Mouse (Mus musculus) intestine, postnatal 0 days (tissue): ENCODE measurements around the gene Nxph4. TPM values are rescaled to one million over a fixed set of nuclear protein-coding genes. Genes with fewer than 3 reads are reported as not detected.

Experiments used
- ATAC-seq: fragments of 200-750 bp; cut with Nextera tagmentation; 2 replicates; pipeline ENCODE4 v1.8.0; 2017; ENCODE audit warnings: mild to moderate bottlenecking, moderate TSS enrichment, moderate library complexity
- H3K27ac ChIP-seq: fragments of 300-500 bp; sonication (generic); 2 replicates; pipeline ENCODE4 v1.5.1; 2014; ENCODE audit warnings: mild to moderate bottlenecking, low read depth, low read length, moderate library complexity
- H3K27me3 ChIP-seq: fragments of 300-500 bp; sonication (generic); replicated peaks from 2 replicates; pipeline ENCODE4 v1.6.1; 2014; ENCODE audit warnings: low read length, mixed read lengths; ENCODE audit not compliant: control insufficient read depth, insufficient read depth
- H3K36me3 ChIP-seq: fragments of 300-500 bp; sonication (generic); 2 replicates; pipeline ENCODE4 v1.6.1; 2014; ENCODE audit warnings: mild to moderate bottlenecking, moderate library complexity; ENCODE audit not compliant: control insufficient read depth, insufficient read depth
- H3K4me1 ChIP-seq: fragments of 300-500 bp; sonication (generic); replicated peaks from 2 replicates; pipeline ENCODE4 v1.6.1; 2014; ENCODE audit warnings: antibody characterized with exemption, low read length, mixed read lengths; ENCODE audit not compliant: control insufficient read depth, insufficient read depth
- H3K4me2 ChIP-seq: fragments of 300-500 bp; sonication (generic); replicated peaks from 2 replicates; pipeline ENCODE4 v1.6.1; 2014; ENCODE audit warnings: low read depth, mild to moderate bottlenecking, moderate library complexity
- H3K4me3 ChIP-seq: fragments of 300-500 bp; sonication (generic); 2 replicates; pipeline ENCODE4 v1.5.1; 2014; ENCODE audit warnings: low read depth, low read length
- H3K9ac ChIP-seq: fragments of 300-500 bp; sonication (generic); 2 replicates; pipeline ENCODE4 v1.6.1; 2014; ENCODE audit warnings: mild to moderate bottlenecking, low read depth, low read length
- H3K9me3 ChIP-seq: fragments of 300-500 bp; sonication (generic); 2 replicates; pipeline ENCODE4 v1.6.1; 2016; ENCODE audit warnings: mixed run types; ENCODE audit not compliant: control insufficient read depth
- CTCF ChIP-seq: sonication (generic); IDR thresholded peaks from 2 replicates; pipeline ENCODE4 v1.5.1; 2016; ENCODE audit warnings: low read depth, mild to moderate bottlenecking, control low read depth, antibody characterized with exemption, moderate library complexity
- WGBS: fragments of 180-500 bp; shearing (Covaris S2); extraction: QIAGEN DNeasy Blood & Tissue Kit; methylation state at CpG from one replicate; pipeline ENCODE4 v1.1.7; 2014; 5-methylcytosine and 5-hydroxymethylcytosine counted together
- polyA plus RNA-seq: library from polyadenylated mRNA; unstranded; fragments of >200 nt; fragmentation: Nextera tagmentation; extraction: Ambion mirVana; gene quantifications from 2 replicates; pipeline ENCODE4 v1.2.1, GENCODE M21; 2015

Gene Nxph4
- polyA plus RNA-seq, 1 experiment from 2014 or later, result 2.9 TPM

DNA sequence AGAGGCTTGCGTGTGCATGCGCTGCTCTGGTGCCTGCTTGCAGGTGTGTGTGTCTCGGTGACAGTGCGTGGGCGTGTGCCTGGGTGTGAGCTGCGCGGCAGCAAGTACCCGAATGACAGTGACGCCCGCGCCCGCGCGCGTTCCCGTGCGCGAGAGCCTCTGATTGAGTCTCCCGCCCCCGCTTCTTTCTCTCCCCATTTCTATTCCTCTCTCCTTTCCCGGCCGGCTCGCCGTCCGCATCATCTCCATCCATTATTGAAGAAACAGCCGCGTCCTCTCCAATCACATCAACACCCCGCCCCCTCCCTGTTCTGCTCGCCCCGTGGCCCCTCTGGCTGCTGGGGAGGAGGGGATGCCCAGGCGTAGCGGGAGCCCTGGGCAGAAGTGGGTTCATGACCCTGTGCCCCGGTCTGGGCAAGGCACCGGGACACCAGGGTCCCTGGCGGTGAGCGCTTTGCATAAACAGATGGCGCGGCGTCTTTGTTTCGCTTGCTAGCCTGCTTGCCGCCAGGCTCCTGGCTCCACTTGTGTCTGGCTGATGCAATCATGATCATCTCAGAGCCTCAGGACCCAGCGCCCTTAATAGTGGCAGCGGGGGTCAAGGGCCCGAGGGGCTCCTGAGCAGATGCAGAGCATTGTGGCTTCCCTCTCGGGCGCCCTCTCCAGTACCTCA is 22.6 kb downstream of the Nxph4 start:
- under 1% methylated on average over 43 of the region's 46 CpGs for WGBS
- peaks cover 60% of the 10 kb centered on the region for H3K27me3 ChIP-seq
- ATAC-seq, result no peak
- no peak overlapping the region for H3K27ac ChIP-seq
- H3K9me3 ChIP-seq, result no peaks in the 10 kb centered on the region
- H3K4me3 ChIP-seq, result peak overlapping the region; percentile 53
- TF ChIP-seq CTCF, result peak; percentile 58
- peaks cover 22% of the 10 kb centered on the region for H3K4me1 ChIP-seq
- H3K9ac ChIP-seq, result no peak overlapping the region
- no peaks in the 10 kb centered on the region for H3K36me3 ChIP-seq
- H3K4me2 ChIP-seq, result peak overlapping the region; percentile 96

DNA sequence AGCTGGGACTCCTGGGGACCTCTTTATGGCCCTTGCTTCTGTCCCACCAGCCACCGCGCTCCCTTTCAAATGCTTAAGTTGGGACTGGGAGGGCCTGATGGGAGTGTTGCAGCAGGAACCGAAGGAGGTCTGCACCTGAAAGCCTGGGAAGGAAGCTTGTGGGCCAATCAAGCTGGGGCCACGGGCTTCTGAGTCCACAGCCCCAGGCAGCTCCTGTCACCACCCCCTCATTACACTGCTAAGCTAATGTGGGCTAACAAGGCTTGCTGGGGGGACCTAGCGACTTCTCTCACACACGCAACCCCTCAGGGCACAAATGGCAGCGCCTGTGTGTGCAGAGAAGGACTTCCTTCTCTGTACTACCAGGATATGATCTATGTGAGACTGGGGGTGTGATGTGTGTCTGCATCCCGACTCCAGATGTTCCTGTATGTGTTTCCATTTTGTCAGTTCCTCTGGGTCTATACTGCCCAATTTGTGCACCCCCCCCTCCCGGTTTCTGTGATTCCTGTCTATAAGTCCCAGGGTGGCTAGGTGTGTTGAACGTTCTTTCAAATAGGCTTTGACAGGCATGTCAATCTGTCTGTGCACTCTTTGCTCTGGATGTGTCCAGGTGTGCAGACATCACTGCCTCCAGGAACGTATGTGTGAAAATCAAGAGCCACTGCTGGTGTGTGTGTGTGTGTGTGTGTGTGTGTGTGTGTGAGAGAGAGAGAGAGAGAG is 23.3 kb downstream of the Nxph4 start:
- H3K36me3 ChIP-seq, result no peaks in the 10 kb centered on the region
- no peak overlapping the region for H3K27ac ChIP-seq
- peaks cover 15% of the 10 kb centered on the region for H3K4me1 ChIP-seq
- H3K4me3 ChIP-seq, result peak overlapping the region; percentile 53
- no peak for TF ChIP-seq CTCF
- no peak for ATAC-seq
- H3K9me3 ChIP-seq, result no peaks in the 10 kb centered on the region
- peak overlapping the region; percentile 96; the same call in 1 of the 2 replicates for H3K4me2 ChIP-seq
- H3K9ac ChIP-seq, result no peak overlapping the region
- WGBS, result 27% methylated on average over 11 of the region's 11 CpGs
- peaks cover 60% of the 10 kb centered on the region for H3K27me3 ChIP-seq

DNA sequence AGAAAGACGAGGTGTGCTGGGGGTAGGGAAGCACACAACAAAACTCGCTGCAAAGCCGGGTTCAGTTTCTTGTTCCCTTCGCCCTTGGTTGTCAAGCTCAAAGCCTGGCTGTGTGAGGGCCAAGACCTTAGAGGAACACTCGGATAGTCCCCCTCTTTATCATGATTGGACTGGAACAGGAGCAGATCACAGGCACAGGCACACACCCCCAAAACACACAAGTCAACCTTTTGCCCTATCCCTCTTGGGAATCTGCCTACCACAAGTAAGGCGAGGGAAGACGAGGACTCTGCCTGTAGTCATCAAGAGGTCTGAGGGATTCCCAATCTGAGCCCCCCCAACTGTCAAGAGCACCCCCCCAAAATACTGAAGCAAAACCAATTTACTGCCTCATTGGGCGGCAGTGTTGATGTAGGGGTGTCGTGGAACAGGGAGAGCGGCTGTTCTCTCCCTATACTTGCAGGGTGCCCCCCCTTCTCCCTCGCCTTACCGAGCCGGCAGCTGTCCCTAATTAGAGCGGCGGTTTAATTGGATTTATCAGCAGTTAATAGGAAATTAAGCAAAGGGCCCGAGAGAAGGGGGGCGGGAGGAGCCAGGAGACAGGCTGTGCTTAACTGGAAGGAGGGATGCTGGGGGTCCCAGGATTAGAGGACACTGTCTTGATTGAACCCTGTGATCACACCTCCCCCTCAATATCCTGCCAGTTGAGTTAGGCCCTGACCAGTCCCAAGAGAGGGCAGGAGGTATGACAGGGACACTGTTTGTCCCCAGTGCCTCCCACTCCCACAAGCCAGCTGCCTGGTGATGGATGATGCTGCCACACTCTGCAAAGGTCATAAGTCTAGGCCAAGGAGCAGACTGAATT is 24.3 kb downstream of the Nxph4 start:
- Histone ChIP-seq H3K4me3 (peak overlapping the region; percentile 43), H3K36me3 (no peaks in the 10 kb centered on the region), H3K27me3 (peaks cover 60% of the 10 kb centered on the region), H3K9me3 (no peaks in the 10 kb centered on the region), H3K27ac (no peak overlapping the region), H3K4me1 (peaks cover 13% of the 10 kb centered on the region), H3K4me2 (peak overlapping the region; percentile 81), H3K9ac (no peak overlapping the region)
- no peak for TF ChIP-seq CTCF
- ATAC-seq, result no peak
- WGBS, result 29% methylated on average over 17 of the region's 17 CpGs

DNA sequence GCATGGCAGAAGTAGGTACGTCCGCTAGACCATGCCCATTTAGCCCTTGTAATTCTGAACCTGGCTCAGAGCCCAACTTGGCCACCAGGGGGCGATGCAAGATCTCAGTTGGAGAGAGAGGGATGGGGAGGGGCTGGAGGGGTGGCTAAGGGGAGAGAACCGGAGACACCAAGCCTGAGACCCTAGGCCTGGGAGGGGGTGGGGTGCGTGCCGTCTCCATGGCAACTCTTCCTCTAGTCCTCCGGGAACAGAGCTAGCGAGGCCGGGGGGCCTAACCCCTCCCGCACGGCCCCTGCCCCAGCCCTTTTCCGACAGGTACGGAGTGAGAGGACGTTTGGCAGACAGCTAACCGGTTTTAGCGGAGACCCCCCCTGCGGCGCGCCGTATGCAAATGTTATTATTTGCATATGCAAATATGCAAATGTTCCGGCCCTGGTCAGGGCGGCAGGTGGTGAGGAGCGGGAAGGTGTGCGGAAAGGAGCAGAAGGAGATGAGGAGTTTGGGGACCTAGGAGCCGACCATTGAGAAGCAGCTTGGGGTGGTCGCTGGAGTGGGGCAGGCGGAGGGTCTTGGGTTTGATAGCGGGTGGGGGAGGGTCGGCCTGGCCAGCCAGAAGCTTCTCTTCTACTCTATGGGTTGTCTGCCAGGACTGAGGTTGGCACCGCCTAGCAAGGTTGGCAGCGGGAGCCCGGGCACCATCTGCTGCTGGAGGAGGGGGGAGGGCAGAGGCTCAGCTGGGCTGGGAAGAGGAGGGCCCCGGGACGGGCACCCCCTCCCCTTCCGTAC is 25.1 kb downstream of the Nxph4 start:
- H3K9me3 ChIP-seq, result no peaks in the 10 kb centered on the region
- peaks cover 13% of the 10 kb centered on the region for H3K4me1 ChIP-seq
- H3K4me3 ChIP-seq, result peak overlapping the region; percentile 43
- H3K36me3 ChIP-seq, result no peaks in the 10 kb centered on the region
- TF ChIP-seq CTCF, result peak; percentile 91
- peak overlapping the region; percentile 81 for H3K4me2 ChIP-seq
- peak; percentile 31; the same call in 1 of the 2 replicates for ATAC-seq
- H3K27ac ChIP-seq, result no peak overlapping the region
- 1% methylated on average over 35 of the region's 35 CpGs for WGBS
- no peak overlapping the region for H3K9ac ChIP-seq
- peaks cover 58% of the 10 kb centered on the region for H3K27me3 ChIP-seq

DNA sequence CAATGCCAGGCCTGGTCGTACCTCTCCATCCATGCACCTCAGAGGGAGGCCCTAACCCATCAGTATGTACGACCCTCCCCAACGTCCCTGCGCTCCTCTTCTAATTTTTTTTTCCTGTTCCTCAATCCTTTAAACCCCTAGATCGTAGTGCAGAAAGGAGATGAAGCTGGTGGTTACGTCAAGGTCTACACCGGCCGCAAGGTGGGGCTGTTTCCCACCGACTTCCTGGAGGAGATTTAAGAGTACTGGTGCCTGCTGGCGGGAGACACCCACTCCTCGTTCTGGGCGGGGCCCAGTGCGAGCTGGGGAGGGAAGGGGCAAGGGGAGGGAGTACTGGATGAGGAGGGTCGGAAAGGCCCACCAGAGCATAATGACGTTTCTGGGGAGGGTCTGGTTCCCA is 26.1 kb downstream of the Nxph4 start:
- H3K27ac ChIP-seq, result no peak overlapping the region
- 6% methylated on average over 15 of the region's 15 CpGs for WGBS
- H3K4me2 ChIP-seq, result peak overlapping the region; percentile 81
- H3K9me3 ChIP-seq, result no peaks in the 10 kb centered on the region
- H3K9ac ChIP-seq, result no peak overlapping the region
- H3K27me3 ChIP-seq, result peaks cover 48% of the 10 kb centered on the region
- H3K4me1 ChIP-seq, result peaks cover 12% of the 10 kb centered on the region; the same call in 1 of the 2 replicates
- no peak overlapping the region for H3K4me3 ChIP-seq
- TF ChIP-seq CTCF, result peak; percentile 85
- ATAC-seq, result no peak; the same call in 1 of the 2 replicates
- no peaks in the 10 kb centered on the region; the same call in 1 of the 2 replicates for H3K36me3 ChIP-seq
